Mouse (Mus musculus): ENCODE results near the gene Psmb8.
"Not testable (repeated sequence)": the region's sequence is repeated elsewhere in the genome, so short reads cannot be mapped to it uniquely, and the experiment has no call there.

- not testable (repeated sequence) for TF ChIP-seq NANOG (IDR thresholded peaks at IDR 0.05; ENCODE audit: borderline replicate concordance, low read length); CTCF (conservative IDR thresholded peaks at IDR 0.05; ENCODE audit: low read length); POU5F1 (IDR thresholded peaks at IDR 0.05; ENCODE audit: borderline replicate concordance, low read length)
Measured at GRCm38 (mm10) chr17:34225911-34226310, 28.4 kb downstream of the Psmb8 start.
